Mouse (Mus musculus) lung, postnatal 0 days (tissue): ENCODE measurements around the gene Gm20388.

Source experiments
- CTCF ChIP-seq: IDR thresholded peaks from 2 replicates; pipeline ENCODE4 v1.5.1; 2016; ENCODE audit warnings: antibody characterized with exemption, mild to moderate bottlenecking
- EP300 ChIP-seq: IDR thresholded peaks from 2 replicates; pipeline ENCODE4 v1.6.1; 2016; ENCODE audit warnings: antibody characterized with exemption, mild to moderate bottlenecking, control low read depth

- TF ChIP-seq CTCF (no peak), EP300 (no peak)
Measured at GRCm38 (mm10) chr8:122451161-122451703, 2540.6 kb downstream of the Gm20388 start.
